Mouse (Mus musculus) right cerebral cortex, postnatal 10 days (tissue): ENCODE measurements around the gene Paf1.
"Not testable (repeated sequence)": the region's sequence is repeated elsewhere in the genome, so short reads cannot be mapped to it uniquely, and the experiment has no call there.

ENCODE experiments used
- DNase-seq, 2 experiments: peaks; one replicate each; pipeline ENCODE4 v3.0.0; 2021; ENCODE audit warnings: low spot score in 2 of 2

Paf1 gene

GRCm38 (mm10) chr7:28383606-28384005 is 9.1 kb upstream of the Paf1 start:
- DNase-seq, result no peak

- no peak for DNase-seq
These were observed 8.6 kb upstream of the Paf1 start for GRCm38 (mm10) chr7:28384162-28384561.

- DNase-seq, result no peak
These were observed 7.6 kb upstream of the Paf1 start for GRCm38 (mm10) chr7:28385196-28385595.

- peak; percentile 67 to 70 for DNase-seq
These were observed 6.7 kb upstream of the Paf1 start for GRCm38 (mm10) chr7:28386007-28386406.

GRCm38 (mm10) chr7:28386462-28386861 is 6.3 kb upstream of the Paf1 start:
- DNase-seq, result peak; percentile 83 to 88

GRCm38 (mm10) chr7:28386877-28387276 is 5.9 kb upstream of the Paf1 start:
- not testable (repeated sequence) for DNase-seq

GRCm38 (mm10) chr7:28387384-28387783 is 5.4 kb upstream of the Paf1 start:
- not testable (repeated sequence) for DNase-seq

- no peak for DNase-seq
These were observed 2.4 kb upstream of the Paf1 start for GRCm38 (mm10) chr7:28390331-28390730.

GRCm38 (mm10) chr7:28393272-28393951 is 661 bp downstream of the Paf1 start:
- DNase-seq, result no peak

- peak in 1 of 2 experiments; percentile 15 for DNase-seq
These were observed 2.7 kb downstream of the Paf1 start for GRCm38 (mm10) chr7:28395425-28395824.

- DNase-seq, result no peak
These were observed 5.2 kb downstream of the Paf1 start for GRCm38 (mm10) chr7:28398000-28398399.

- DNase-seq, result no peak
These were observed 6.1 kb downstream of the Paf1 start for GRCm38 (mm10) chr7:28398696-28399340.

GRCm38 (mm10) chr7:28401030-28401429 is 8.3 kb downstream of the Paf1 start:
- DNase-seq, result no peak

GRCm38 (mm10) chr7:28401942-28402341 is 9.2 kb downstream of the Paf1 start:
- DNase-seq, result no peak

GRCm38 (mm10) chr7:28410841-28411475 is 18.2 kb downstream of the Paf1 start:
- no peak for DNase-seq

GRCm38 (mm10) chr7:28412826-28413225 is 20.1 kb downstream of the Paf1 start:
- DNase-seq, result no peak

- no peak for DNase-seq
These were observed 24.6 kb downstream of the Paf1 start for GRCm38 (mm10) chr7:28417368-28417767.

- DNase-seq, result peak; percentile 66
These were observed 25.4 kb downstream of the Paf1 start for GRCm38 (mm10) chr7:28418096-28418670.

- DNase-seq, result no peak
These were observed 26.7 kb downstream of the Paf1 start for GRCm38 (mm10) chr7:28419416-28419815.

GRCm38 (mm10) chr7:28423018-28423417 is 30.3 kb downstream of the Paf1 start:
- DNase-seq, result no peak

GRCm38 (mm10) chr7:28427738-28428137 is 35.0 kb downstream of the Paf1 start:
- DNase-seq, result no peak

GRCm38 (mm10) chr7:28430512-28430911 is 37.8 kb downstream of the Paf1 start:
- DNase-seq, result no peak

- no peak for DNase-seq
These were observed 39.5 kb downstream of the Paf1 start for GRCm38 (mm10) chr7:28432252-28432651.
